Mouse (Mus musculus) bone marrow macrophage, adult 2 months (primary cell): Measurements from ENCODE around the gene Usf3.

Experiments used
- CTCF ChIP-seq: IDR thresholded peaks from 2 replicates; pipeline ENCODE4 v1.5.1; 2012; ENCODE audit warnings: low read depth, mild to moderate bottlenecking, low read length, moderate library complexity
- POLR2A ChIP-seq: IDR thresholded peaks from 2 replicates; pipeline ENCODE4 v1.6.1; 2012; ENCODE audit warnings: mild to moderate bottlenecking, low read depth, low read length, borderline replicate concordance

DNA sequence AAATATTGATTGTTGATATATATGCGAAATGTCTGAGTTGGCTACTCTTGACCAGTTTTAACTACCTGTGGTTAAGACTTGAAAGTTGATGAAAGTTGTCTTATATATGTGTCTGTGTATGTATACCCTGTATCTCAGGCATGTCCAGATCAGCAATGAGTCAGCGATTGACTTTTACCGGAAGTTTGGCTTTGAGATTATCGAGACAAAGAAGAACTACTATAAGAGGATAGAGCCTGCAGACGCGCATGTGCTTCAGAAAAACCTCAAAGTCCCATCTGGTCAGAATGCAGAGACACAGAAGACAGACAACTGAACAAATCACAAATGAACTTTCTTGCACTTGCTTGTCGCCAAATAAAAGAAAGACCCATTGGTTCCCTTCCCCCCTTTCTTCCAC lies 13.7 kb upstream of the Usf3 start:
- TF ChIP-seq POLR2A (no peak), CTCF (no peak)
